Mouse (Mus musculus): Measurements from ENCODE around the gene Get4.

The Get4 gene

GRCm38 (mm10) chr5:139287787-139288186 lies 35.7 kb downstream of the Get4 start:
- CTCF ChIA-PET, result interaction anchor here in 1 of 4 experiments (0.6 kb wide), 1 partner anchor 118 kb away, joined by 4 read pairs; no protein-coding TSS in a partner anchor
- POLR2A ChIA-PET, result interaction anchor here in 2 of 4 experiments (0.7 to 1.0 kb wide), 3 partner anchors 8 to 181 kb away, joined by 3 read pairs; no protein-coding TSS in a partner anchor

- CTCF ChIA-PET, result interaction anchor here in 1 of 4 experiments (0.6 kb wide), 1 partner anchor 50 kb away, joined by 4 read pairs; no protein-coding TSS in a partner anchor
- POLR2A ChIA-PET, result interaction anchor here in 1 of 4 experiments (0.8 to 1.0 kb wide), 2 partner anchors 9 to 10 kb away, joined by 3 read pairs; no protein-coding TSS in a partner anchor
These were observed 36.5 kb downstream of the Get4 start for GRCm38 (mm10) chr5:139288591-139288990.

- ChIA-PET POLR2A (interaction anchor here in 2 of 4 experiments (0.7 to 2.3 kb wide), 4 partner anchors 8 to 38 kb away, joined by 3 to 6 read pairs (median 5); partner anchors contain the start of gene Get4 (in 1 of the 2)), CTCF (interaction anchor here in 3 of 4 experiments (0.6 to 1.2 kb wide), 3 partner anchors 32 to 460 kb away, joined by 3 to 4 read pairs (median 3); no protein-coding TSS in a partner anchor)
These were observed 38.5 kb downstream of the Get4 start for GRCm38 (mm10) chr5:139290467-139291259.

GRCm38 (mm10) chr5:139291811-139292560 lies 39.9 kb downstream of the Get4 start:
- CTCF ChIA-PET, result interaction anchor here in 3 of 4 experiments (0.6 to 1.5 kb wide), 6 partner anchors 9 to 1396 kb away, joined by 3 to 8 read pairs (median 4); no protein-coding TSS in a partner anchor
- POLR2A ChIA-PET, result interaction anchor here in 3 of 4 experiments (0.8 to 2.3 kb wide), 5 partner anchors 10 to 33 kb away, joined by 3 to 6 read pairs (median 4); partner anchors contain the start of gene Adap1 (in 1 of the 3)

GRCm38 (mm10) chr5:139294089-139294488 lies 42.0 kb downstream of the Get4 start:
- CTCF ChIA-PET, result no interaction called here
- POLR2A ChIA-PET, result no interaction called here

- ChIA-PET POLR2A (interaction anchor here in 1 of 4 experiments (0.8 to 1.7 kb wide), 6 partner anchors 21 to 309 kb away, joined by 3 to 6 read pairs (median 3); partner anchors contain the start of genes Get4 and Sun1), CTCF (interaction anchor here in 3 of 4 experiments (0.7 to 1.3 kb wide), 4 partner anchors 14 to 349 kb away, joined by 3 to 5 read pairs (median 3); no protein-coding TSS in a partner anchor)
These were observed 45.0 kb downstream of the Get4 start for GRCm38 (mm10) chr5:139297092-139297491.

- POLR2A ChIA-PET, result interaction anchor here in 2 of 4 experiments (0.9 to 1.7 kb wide), 6 partner anchors 10 to 46 kb away, joined by 3 to 6 read pairs (median 3); partner anchors contain the start of genes Adap1 (in 1 of the 2) and Get4 (in 1 of the 2)
- CTCF ChIA-PET, result interaction anchor here in 1 of 4 experiments (0.7 kb wide), 1 partner anchor 117 kb away, joined by 3 read pairs; no protein-coding TSS in a partner anchor
These were observed 45.6 kb downstream of the Get4 start for GRCm38 (mm10) chr5:139297745-139298144.

GRCm38 (mm10) chr5:139302101-139302500 lies 50.0 kb downstream of the Get4 start:
- POLR2A ChIA-PET, result interaction anchor here in 2 of 4 experiments (0.8 to 2.5 kb wide), 10 partner anchors 8 to 178 kb away, joined by 3 to 13 read pairs (median 4); partner anchors contain the start of gene Adap1 (in 2 of the 2)
- CTCF ChIA-PET, result interaction anchor here in 2 of 4 experiments (0.8 to 2.0 kb wide), 3 partner anchors 20 to 43 kb away, joined by 4 to 8 read pairs (median 5); no protein-coding TSS in a partner anchor

- POLR2A ChIA-PET, result interaction anchor here in 3 of 4 experiments (0.6 to 2.5 kb wide), 5 partner anchors 19 to 220 kb away, joined by 3 to 13 read pairs (median 3); partner anchors contain the start of gene Adap1 (in 1 of the 3)
- CTCF ChIA-PET, result interaction anchor here in 3 of 4 experiments (0.6 to 1.5 kb wide), 4 partner anchors 14 to 28 kb away, joined by 3 to 4 read pairs (median 3); partner anchors contain the start of gene Adap1 (in 1 of the 3)
These were observed 51.5 kb downstream of the Get4 start for GRCm38 (mm10) chr5:139303646-139304061.

GRCm38 (mm10) chr5:139309946-139310345 lies 57.8 kb downstream of the Get4 start:
- POLR2A ChIA-PET, result interaction anchor here in 2 of 4 experiments (0.6 to 1.6 kb wide), 4 partner anchors 8 to 113 kb away, joined by 3 to 5 read pairs (median 4); no protein-coding TSS in a partner anchor
- CTCF ChIA-PET, result interaction anchor here in 2 of 4 experiments (0.9 to 1.1 kb wide), 2 partner anchors 13 to 16 kb away, joined by 3 read pairs; partner anchors contain the start of gene Adap1 (in 1 of the 2)

- CTCF ChIA-PET, result no interaction called here
- POLR2A ChIA-PET, result interaction anchor here in 1 of 4 experiments (1.2 to 1.6 kb wide), 2 partner anchors 16 to 40 kb away, joined by 3 to 4 read pairs; no protein-coding TSS in a partner anchor
These were observed 58.4 kb downstream of the Get4 start for GRCm38 (mm10) chr5:139310477-139310876.

GRCm38 (mm10) chr5:139311822-139312221 lies 59.7 kb downstream of the Get4 start:
- ChIA-PET POLR2A (interaction anchor here in 2 of 4 experiments (0.6 to 1.7 kb wide), 3 partner anchors 8 to 77 kb away, joined by 3 read pairs; no protein-coding TSS in a partner anchor), CTCF (interaction anchor here in 3 of 4 experiments (0.6 to 1.2 kb wide), 4 partner anchors 29 to 314 kb away, joined by 3 to 6 read pairs (median 4); no protein-coding TSS in a partner anchor)

- CTCF ChIA-PET, result no interaction called here
- POLR2A ChIA-PET, result interaction anchor here in 3 of 4 experiments (0.7 to 2.1 kb wide), 4 partner anchors 8 to 12 kb away, joined by 3 to 8 read pairs (median 4); partner anchors contain the start of gene Adap1 (in 1 of the 3)
These were observed 61.4 kb downstream of the Get4 start for GRCm38 (mm10) chr5:139313536-139313935.

- ChIA-PET POLR2A (interaction anchor here in 2 of 4 experiments (0.6 to 1.3 kb wide), 6 partner anchors 8 to 1126 kb away, joined by 3 read pairs; partner anchors contain the start of gene Adap1 (in 1 of the 2)), CTCF (interaction anchor here in 2 of 4 experiments (1.3 kb wide), 2 partner anchors 16 to 38 kb away, joined by 4 to 6 read pairs; partner anchors contain the start of gene Cyp2w1 (in 1 of the 2))
These were observed 63.0 kb downstream of the Get4 start for GRCm38 (mm10) chr5:139314941-139315642.

GRCm38 (mm10) chr5:139316982-139317675 lies 65.0 kb downstream of the Get4 start:
- CTCF ChIA-PET, result interaction anchor here in 3 of 4 experiments (0.6 to 3.6 kb wide), 5 partner anchors 13 to 1662 kb away, joined by 3 to 16 read pairs (median 3); no protein-coding TSS in a partner anchor

More at GRCm38 (mm10) chr5:139316982-139317675, 65.0 kb downstream of the Get4 start:
- POLR2A ChIA-PET, result interaction anchor here in 2 of 4 experiments (0.7 to 3.7 kb wide), 17 partner anchors 8 to 1101 kb away, joined by 3 to 33 read pairs (median 3); partner anchors contain the start of genes Adap1 (in 1 of the 2), Eif3b (in 1 of the 2), Get4 (in 1 of the 2) and Sun1 (in 1 of the 2)

Data from embryonic stem cell, embryonic (primary cell).